Mouse (Mus musculus) neural tube, embryonic 13.5 days (tissue): ENCODE data around the gene Trim25. TPM values are rescaled to one million over a fixed set of nuclear protein-coding genes. Genes with fewer than 3 reads are reported as not detected.

ENCODE experiments used
- ATAC-seq: fragments of 200-750 bp; cut with Nextera tagmentation; 2 replicates; pipeline ENCODE4 v1.8.0; 2017; ENCODE audit warnings: low read depth, mild to moderate bottlenecking, moderate TSS enrichment, moderate library complexity
- H3K27ac ChIP-seq: fragments of 300-500 bp; sonication (generic); replicated peaks from 2 replicates; pipeline ENCODE4 v1.5.1; 2015; ENCODE audit warnings: moderate library complexity, mild to moderate bottlenecking, inconsistent platforms
- H3K27me3 ChIP-seq: fragments of 300-500 bp; sonication (generic); 2 replicates; pipeline ENCODE4 v1.6.1; 2015; ENCODE audit warnings: mild to moderate bottlenecking, inconsistent platforms
- H3K36me3 ChIP-seq: fragments of 300-500 bp; sonication (generic); 2 replicates; pipeline ENCODE4 v1.6.1; 2015; ENCODE audit warnings: mild to moderate bottlenecking, inconsistent platforms
- H3K4me1 ChIP-seq: fragments of 300-500 bp; sonication (generic); replicated peaks from 2 replicates; pipeline ENCODE4 v1.6.1; 2015; ENCODE audit warnings: inconsistent platforms
- H3K4me2 ChIP-seq: fragments of 300-500 bp; sonication (generic); 2 replicates; pipeline ENCODE4 v1.6.1; 2015; ENCODE audit warnings: inconsistent platforms, mild to moderate bottlenecking, moderate library complexity
- H3K4me3 ChIP-seq: fragments of 300-500 bp; sonication (generic); 2 replicates; pipeline ENCODE4 v1.5.1; 2015; ENCODE audit warnings: mild to moderate bottlenecking, inconsistent platforms
- H3K9ac ChIP-seq: fragments of 300-500 bp; sonication (generic); 2 replicates; pipeline ENCODE4 v1.6.1; 2015; ENCODE audit warnings: moderate library complexity, mild to moderate bottlenecking, inconsistent platforms
- H3K9me3 ChIP-seq: fragments of 300-500 bp; sonication (generic); 2 replicates; pipeline ENCODE4 v1.6.1; 2016; ENCODE audit warnings: inconsistent platforms
- WGBS: fragments of 180-500 bp; shearing (Covaris S2); methylation state at CpG from one replicate; pipeline ENCODE4 v1.1.7; 2015; 5-methylcytosine and 5-hydroxymethylcytosine counted together
- polyA plus RNA-seq: library from polyadenylated mRNA; unstranded; fragments of >200 nt; fragmentation: Nextera tagmentation; extraction: Ambion mirVana; gene quantifications from 2 replicates; pipeline ENCODE4 v1.2.1, GENCODE M21; 2015

Trim25 gene
- polyA plus RNA-seq, 1 experiment from 2014 or later = 5.0 TPM

GRCm38 (mm10) chr11:89009496-89009895 lies 10.3 kb downstream of the Trim25 start:
- WGBS = 77% methylated on average over 7 of the region's 7 CpGs
- no peaks in the 10 kb centered on the region for H3K27me3 ChIP-seq
- H3K4me2 ChIP-seq = no peak overlapping the region
- no peak for ATAC-seq
- H3K9me3 ChIP-seq = no peaks in the 10 kb centered on the region
- H3K4me3 ChIP-seq = no peak overlapping the region
- no peaks in the 10 kb centered on the region for H3K36me3 ChIP-seq
- H3K9ac ChIP-seq = no peak overlapping the region
- H3K27ac ChIP-seq = no peak overlapping the region
- H3K4me1 ChIP-seq = no peaks in the 10 kb centered on the region

- 91% methylated on average over 5 of the region's 5 CpGs for WGBS
- ATAC-seq = no peak
- no peaks in the 10 kb centered on the region for H3K9me3 ChIP-seq
Observed at GRCm38 (mm10) chr11:89012241-89012640, 13.1 kb downstream of the Trim25 start.

GRCm38 (mm10) chr11:89017514-89018182 lies 18.5 kb downstream of the Trim25 start:
- Histone ChIP-seq H3K36me3 (no peaks in the 10 kb centered on the region), H3K4me2 (no peak overlapping the region), H3K4me1 (no peaks in the 10 kb centered on the region), H3K9ac (no peak overlapping the region), H3K27me3 (no peaks in the 10 kb centered on the region), H3K4me3 (no peak overlapping the region), H3K27ac (no peak overlapping the region), H3K9me3 (no peaks in the 10 kb centered on the region)
- no peak for ATAC-seq
- 92% methylated on average over 9 of the region's 9 CpGs for WGBS

More at GRCm38 (mm10) chr11:89012241-89012640, 13.1 kb downstream of the Trim25 start:
- Histone ChIP-seq H3K4me1 (no peaks in the 10 kb centered on the region), H3K36me3 (no peaks in the 10 kb centered on the region), H3K27ac (no peak overlapping the region), H3K4me2 (no peak overlapping the region), H3K4me3 (no peak overlapping the region), H3K27me3 (no peaks in the 10 kb centered on the region), H3K9ac (no peak overlapping the region)

GRCm38 (mm10) chr11:89020681-89021305 lies 21.6 kb downstream of the Trim25 start:
- H3K4me1 ChIP-seq = peaks cover 10% of the 10 kb centered on the region
- no peak overlapping the region for H3K27ac ChIP-seq
- no peaks in the 10 kb centered on the region for H3K36me3 ChIP-seq
- no peaks in the 10 kb centered on the region for H3K27me3 ChIP-seq
- no peak overlapping the region for H3K4me2 ChIP-seq
- 78% methylated on average over 9 of the region's 9 CpGs for WGBS
- H3K9ac ChIP-seq = no peak overlapping the region
- no peaks in the 10 kb centered on the region for H3K9me3 ChIP-seq
- H3K4me3 ChIP-seq = no peak overlapping the region
- no peak for ATAC-seq

- no peaks in the 10 kb centered on the region for H3K36me3 ChIP-seq
Observed at GRCm38 (mm10) chr11:89021687-89022086, 22.5 kb downstream of the Trim25 start.

GRCm38 (mm10) chr11:89022120-89022731 lies 23.1 kb downstream of the Trim25 start:
- no peak overlapping the region for H3K4me3 ChIP-seq
- no peak for ATAC-seq
- WGBS = 76% methylated on average over 8 of the region's 8 CpGs
- no peak overlapping the region for H3K9ac ChIP-seq
- peaks cover 10% of the 10 kb centered on the region for H3K4me1 ChIP-seq
- no peaks in the 10 kb centered on the region for H3K9me3 ChIP-seq
- H3K4me2 ChIP-seq = no peak overlapping the region
- no peaks in the 10 kb centered on the region for H3K36me3 ChIP-seq
- no peaks in the 10 kb centered on the region for H3K27me3 ChIP-seq
- no peak overlapping the region for H3K27ac ChIP-seq

More at GRCm38 (mm10) chr11:89021687-89022086, 22.5 kb downstream of the Trim25 start:
- Histone ChIP-seq H3K27ac (no peak overlapping the region), H3K4me3 (no peak overlapping the region), H3K9me3 (no peaks in the 10 kb centered on the region), H3K4me2 (no peak overlapping the region), H3K4me1 (peaks cover 10% of the 10 kb centered on the region), H3K9ac (no peak overlapping the region), H3K27me3 (no peaks in the 10 kb centered on the region)
- 80% methylated on average over 7 of the region's 7 CpGs for WGBS
- ATAC-seq = no peak

- Histone ChIP-seq H3K9me3 (no peaks in the 10 kb centered on the region), H3K27me3 (no peaks in the 10 kb centered on the region), H3K27ac (no peak overlapping the region), H3K4me3 (no peak overlapping the region), H3K4me1 (peaks cover 10% of the 10 kb centered on the region), H3K9ac (no peak overlapping the region), H3K36me3 (no peaks in the 10 kb centered on the region), H3K4me2 (no peak overlapping the region)
- no peak for ATAC-seq
- WGBS = 69% methylated on average over 10 of the region's 10 CpGs
Observed at GRCm38 (mm10) chr11:89023477-89023876, 24.3 kb downstream of the Trim25 start.

GRCm38 (mm10) chr11:89024181-89024881 lies 25.2 kb downstream of the Trim25 start:
- Histone ChIP-seq H3K36me3 (no peaks in the 10 kb centered on the region), H3K27ac (no peak overlapping the region), H3K9ac (no peak overlapping the region), H3K4me2 (no peak overlapping the region), H3K4me3 (no peak overlapping the region), H3K9me3 (no peaks in the 10 kb centered on the region), H3K4me1 (peaks cover 10% of the 10 kb centered on the region), H3K27me3 (no peaks in the 10 kb centered on the region)
- WGBS = 51% methylated on average over 11 of the region's 11 CpGs
- no peak for ATAC-seq

GRCm38 (mm10) chr11:89025603-89026002 lies 26.4 kb downstream of the Trim25 start:
- Histone ChIP-seq H3K9ac (no peak overlapping the region), H3K9me3 (no peaks in the 10 kb centered on the region), H3K27me3 (no peaks in the 10 kb centered on the region), H3K4me2 (no peak overlapping the region), H3K27ac (no peak overlapping the region), H3K4me1 (peaks cover 10% of the 10 kb centered on the region), H3K36me3 (no peaks in the 10 kb centered on the region), H3K4me3 (no peak overlapping the region)
- WGBS = 79% methylated on average over 3 of the region's 3 CpGs
- no peak for ATAC-seq

GRCm38 (mm10) chr11:89026117-89026516 lies 26.9 kb downstream of the Trim25 start:
- 98% methylated on average over 3 of the region's 3 CpGs for WGBS
- H3K4me3 ChIP-seq = no peak overlapping the region
- H3K9ac ChIP-seq = no peak overlapping the region
- H3K36me3 ChIP-seq = no peaks in the 10 kb centered on the region
- no peaks in the 10 kb centered on the region for H3K9me3 ChIP-seq
- H3K4me1 ChIP-seq = peaks cover 10% of the 10 kb centered on the region
- no peaks in the 10 kb centered on the region for H3K27me3 ChIP-seq
- no peak overlapping the region for H3K27ac ChIP-seq
- no peak overlapping the region for H3K4me2 ChIP-seq
- no peak for ATAC-seq

GRCm38 (mm10) chr11:89027955-89028361 lies 28.8 kb downstream of the Trim25 start:
- no peak for ATAC-seq
- no peak overlapping the region for H3K9ac ChIP-seq
- H3K36me3 ChIP-seq = no peaks in the 10 kb centered on the region
- H3K4me1 ChIP-seq = peaks cover 10% of the 10 kb centered on the region
- H3K27ac ChIP-seq = no peak overlapping the region
- no peak overlapping the region for H3K4me2 ChIP-seq
- no peak overlapping the region for H3K4me3 ChIP-seq
- 73% methylated on average over 10 of the region's 10 CpGs for WGBS
- no peaks in the 10 kb centered on the region for H3K27me3 ChIP-seq
- no peaks in the 10 kb centered on the region for H3K9me3 ChIP-seq

GRCm38 (mm10) chr11:89028871-89029405 lies 29.8 kb downstream of the Trim25 start:
- WGBS = 62% methylated on average over 10 of the region's 10 CpGs
- ATAC-seq = no peak
- Histone ChIP-seq H3K4me1 (peaks cover 10% of the 10 kb centered on the region), H3K27me3 (no peaks in the 10 kb centered on the region), H3K4me3 (no peak overlapping the region), H3K4me2 (no peak overlapping the region), H3K36me3 (no peaks in the 10 kb centered on the region), H3K27ac (no peak overlapping the region), H3K9ac (no peak overlapping the region), H3K9me3 (no peaks in the 10 kb centered on the region)
